ENCODE assay signal across 7 mouse cellular contexts in the genomic region with DNA sequence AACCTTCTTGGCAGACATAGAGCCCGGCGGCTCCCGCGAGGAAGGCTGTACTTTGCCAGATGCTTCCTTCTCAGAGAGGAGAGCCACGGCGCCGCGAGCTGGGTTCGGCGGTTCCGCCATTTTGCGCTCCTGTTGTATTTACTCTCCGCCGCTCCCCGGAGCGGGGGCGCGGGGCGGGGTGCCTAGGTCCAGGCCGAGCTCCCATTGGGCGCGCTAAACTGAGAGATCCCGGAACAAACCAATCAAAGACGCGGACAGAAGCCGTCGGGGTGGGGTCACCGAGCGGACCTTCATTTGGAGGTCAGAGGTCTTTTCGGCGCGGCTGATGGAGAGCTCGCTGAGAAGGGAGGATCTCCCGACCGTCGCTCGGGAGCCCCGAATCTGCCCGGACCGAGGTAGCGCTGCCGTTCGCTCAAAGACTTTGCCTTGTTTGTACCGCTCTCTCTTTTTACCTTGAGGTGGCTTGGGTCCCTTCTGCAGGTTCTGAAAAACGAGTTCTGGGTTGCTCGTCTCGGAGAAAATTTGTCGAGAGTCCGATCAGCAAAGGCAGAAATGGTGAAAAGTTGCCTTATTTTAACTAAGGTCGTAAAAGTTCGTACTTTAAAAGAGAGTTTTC. TPM values are rescaled to one million over a fixed set of nuclear protein-coding genes. Genes with fewer than 3 reads are reported as not detected.
A peak's percentile ranks its signal among the peaks of the same experiment; 100 is the strongest.
DNase-seq lines count a peak whose midpoint lies in the region; ATAC-seq and TF ChIP-seq lines count a peak whose summit lies in the region.

No protein-coding gene starts in this region.

- H3K4me2 ChIP-seq in intestine, postnatal 0 days (replicated peaks; ENCODE audit: low read depth), result peak overlapping the region; percentile 68
- peak overlapping the region; percentile 62 for H3K4me2 ChIP-seq in midbrain, embryonic 12.5 days (replicated peaks)

- TF ChIP-seq POLR2A in small intestine, adult 2 months (IDR thresholded peaks at IDR 0.05; ENCODE audit: low read depth, low read length), result peak; percentile 97

- H3K36me3 ChIP-seq in embryonic facial prominence, embryonic 10.5 days (replicated peaks), result peaks cover 5% of the 10 kb centered on the region; the same call in 1 of the 2 replicates
- no peaks in the 10 kb centered on the region; the same call in 1 of the 2 replicates for H3K36me3 ChIP-seq in intestine, postnatal 0 days (ENCODE audit: control insufficient read depth, insufficient read depth)
- H3K36me3 ChIP-seq in midbrain, embryonic 12.5 days, result no peaks in the 10 kb centered on the region
- H3K36me3 ChIP-seq in small intestine, adult 2 months (ENCODE audit: control insufficient read depth, insufficient read depth, low read length), result no peaks in the 10 kb centered on the region

- H3K9me3 ChIP-seq in embryonic facial prominence, embryonic 10.5 days, result peaks cover 2% of the 10 kb centered on the region; the same call in 1 of the 2 replicates
- H3K9me3 ChIP-seq in intestine, postnatal 0 days (ENCODE audit: control insufficient read depth), result no peaks in the 10 kb centered on the region
- 0 out of 2 replicates have a peak, but pooled peaks cover 2% of the 10 kb centered on the region for H3K9me3 ChIP-seq in midbrain, embryonic 12.5 days

- H3K4me1 ChIP-seq in embryonic facial prominence, embryonic 10.5 days, result peaks cover 17% of the 10 kb centered on the region
- peaks cover 10% of the 10 kb centered on the region for H3K4me1 ChIP-seq in intestine, postnatal 0 days (replicated peaks; ENCODE audit: control insufficient read depth, insufficient read depth, low read length)
- H3K4me1 ChIP-seq in midbrain, embryonic 12.5 days, result peaks cover 13% of the 10 kb centered on the region
- H3K4me1 ChIP-seq in small intestine, adult 2 months (ENCODE audit: control insufficient read depth, insufficient read depth, insufficient read length, low read length), result peaks cover 8% of the 10 kb centered on the region

- under 1% methylated on average over 51 of the region's 51 CpGs for WGBS in embryonic facial prominence, embryonic 10.5 days
- WGBS in intestine, postnatal 0 days, result under 1% methylated on average over 49 of the region's 51 CpGs
- whole genome bisulfite sequencing in midbrain, embryonic 12.5 days, result under 1% methylated on average over 51 of the region's 51 CpGs
- WGBS in small intestine, adult 2 months, result under 1% methylated on average over 51 of the region's 51 CpGs

- peak overlapping the region; percentile 96 for H3K4me3 ChIP-seq in embryonic facial prominence, embryonic 10.5 days
- H3K4me3 ChIP-seq in intestine, postnatal 0 days (ENCODE audit: low read depth, low read length), result peak overlapping the region; percentile 99
- H3K4me3 ChIP-seq in midbrain, embryonic 12.5 days, result peak overlapping the region; percentile 93
- peak overlapping the region; percentile 87 for H3K4me3 ChIP-seq in small intestine, adult 2 months (ENCODE audit: low read depth, low read length)

- intact Hi-C loops in left cerebral cortex, postnatal 4 days (cut with DNase I), result no loop called here

- peak; percentile 97 for DNase-seq in adrenal gland, postnatal 10 days
- peak; percentile 97 for DNase-seq in embryonic facial prominence, embryonic 10.5 days (ENCODE audit: low spot score)
- DNase-seq in gonadal fat pad, adult 2 months (ENCODE audit: low read depth), result peak; percentile 55
- DNase-seq in left cerebral cortex, postnatal 4 days, result peak; percentile 96

- H3K9ac ChIP-seq in intestine, postnatal 0 days (ENCODE audit: low read depth, low read length), result peak overlapping the region; percentile 96
- peak overlapping the region; percentile 96 for H3K9ac ChIP-seq in midbrain, embryonic 12.5 days (replicated peaks)

- TF ChIP-seq CTCF in intestine, postnatal 0 days (IDR thresholded peaks at IDR 0.05; ENCODE audit: low read depth), result no peak
- no peak for TF ChIP-seq CTCF in small intestine, adult 2 months (IDR thresholded peaks at IDR 0.05; ENCODE audit: extremely low read depth, insufficient read length, insufficient replicate concordance, low read depth, low read length)

- peak; percentile 99 for ATAC-seq in intestine, postnatal 0 days
- peak; percentile 99 for ATAC-seq in midbrain, embryonic 12.5 days (ENCODE audit: low FRiP score, low read depth)

- no peaks in the 10 kb centered on the region for H3K27me3 ChIP-seq in embryonic facial prominence, embryonic 10.5 days (replicated peaks; ENCODE audit: low read depth, poor library complexity, severe bottlenecking)
- H3K27me3 ChIP-seq in intestine, postnatal 0 days (replicated peaks; ENCODE audit: control insufficient read depth, insufficient read depth, low read length), result no peaks in the 10 kb centered on the region
- no peaks in the 10 kb centered on the region for H3K27me3 ChIP-seq in midbrain, embryonic 12.5 days
- no peaks in the 10 kb centered on the region for H3K27me3 ChIP-seq in small intestine, adult 2 months (ENCODE audit: control insufficient read depth, insufficient read depth, low read length)

- H3K27ac ChIP-seq in embryonic facial prominence, embryonic 10.5 days (replicated peaks), result peak overlapping the region; percentile 99
- peak overlapping the region; percentile 98 for H3K27ac ChIP-seq in intestine, postnatal 0 days (ENCODE audit: low read depth, low read length)
- H3K27ac ChIP-seq in midbrain, embryonic 12.5 days (replicated peaks), result peak overlapping the region; percentile 99
- peak overlapping the region; percentile 91 for H3K27ac ChIP-seq in small intestine, adult 2 months (ENCODE audit: insufficient read depth, low read depth, low read length)

RNA-seq across cellular contexts. Expression of a gene that starts 4.4 kb away (rescaled TPM):
- total RNA-seq in adrenal gland, postnatal 10 days (2021), result 10 to 100 TPM; 11.2 to 15.7 TPM
- 4.7 and 5.0 TPM in 2 replicates for polyA plus RNA-seq in embryonic facial prominence, embryonic 10.5 days (2016; fragmentation: Nextera tagmentation; extraction: Ambion mirVana)
- polyA plus RNA-seq in gonadal fat pad, adult 2 months (2012; rRNA removed), result 4.0 and 4.4 TPM in 2 replicates
- 3.7 and 4.3 TPM in 2 replicates for polyA plus RNA-seq in intestine, postnatal 0 days (2015; fragmentation: Nextera tagmentation; extraction: Ambion mirVana)
- 10 to 100 TPM; 14.5 to 14.8 TPM for total RNA-seq in left cerebral cortex, postnatal 4 days (2021)
- 6.5 and 6.9 TPM in 2 replicates for polyA plus RNA-seq in midbrain, embryonic 12.5 days (2016; fragmentation: Nextera tagmentation; extraction: Ambion mirVana)
- polyA plus RNA-seq in small intestine, adult 2 months (2012; rRNA removed), result 1.5 and 3.4 TPM in 2 replicates

Comparison
In these comparisons a context has a peak if more than half of its experiments do, and no peak if none do; other contexts are left out.
1. Peak in every context shown above with its lines: DNase-seq, ATAC-seq, H3K4me3 ChIP-seq and H3K27ac ChIP-seq.